In genomic region chr2:166189191-166189590, GRCm38 (mm10) we compare ENCODE assay signal across 22 mouse cellular contexts.
"Had no signal": no experiment of that assay in that cellular context is flagged by ENCODE, and none has a peak within 500 bp of the region (broad histone marks: within the 10 kb centered on the region; RNA-seq: fewer than 3 reads in every experiment).

No protein-coding gene starts in this region.

- H3K36me3 ChIP-seq: heart, embryonic 12.5 days; hindbrain, embryonic 13.5 days; hindbrain, embryonic 15.5 days; intestine, embryonic 15.5 days; limb, embryonic 13.5 days; limb, embryonic 15.5 days; liver, embryonic 12.5 days had no signal

- H3K27me3 ChIP-seq: intestine, embryonic 15.5 days; limb, embryonic 13.5 days; limb, embryonic 15.5 days; liver, embryonic 12.5 days had no signal

- H3K4me3 ChIP-seq: gastrocnemius, adult 2 months; heart, adult 2 months; heart, embryonic 12.5 days; hindbrain, embryonic 13.5 days; hindbrain, embryonic 15.5 days; intestine, embryonic 15.5 days; layer of hippocampus, adult 2 months; left cerebral cortex, adult 2 months; limb, embryonic 13.5 days; limb, embryonic 15.5 days; liver, embryonic 12.5 days had no signal

- ATAC-seq: hindbrain, postnatal 0 days; intestine, embryonic 15.5 days; intestine, postnatal 0 days; liver, embryonic 12.5 days had no signal

- H3K9me3 ChIP-seq: hindbrain, embryonic 13.5 days; hindbrain, embryonic 15.5 days; intestine, embryonic 15.5 days; limb, embryonic 15.5 days; liver, embryonic 12.5 days had no signal

- H3K27ac ChIP-seq: gastrocnemius, adult 2 months; heart, adult 2 months; hindbrain, postnatal 0 days; intestine, embryonic 15.5 days; layer of hippocampus, adult 2 months; left cerebral cortex, adult 2 months; limb, embryonic 15.5 days; liver, embryonic 12.5 days had no signal

- DNase-seq: gastrocnemius, adult 2 months; gastrocnemius, postnatal 10 days; gastrocnemius, postnatal 25 days; heart, adult 2 months; heart, postnatal 10 days; heart, postnatal 4 days; kidney, adult 18-20 months; kidney, adult 8-10 months; kidney, postnatal 10 days; kidney, postnatal 25 days; kidney, postnatal 4 days had no signal
